Mouse (Mus musculus) MEL (cell line): ENCODE results near the gene Cgref1.

Experiments used
- CTCF ChIP-seq, 3 experiments: IDR thresholded peaks in 2 of 3; conservative IDR thresholded peaks in 1 of 3; 2 replicates each; pipeline ENCODE4 v1.5.1; 2011 to 2012; ENCODE audit warnings: low read length in 3 of 3, low read depth in 2 of 3, mild to moderate bottlenecking in 2 of 3, improper control_type of control experiment in 1 of 3, inconsistent platforms in 1 of 3, mixed read lengths in 1 of 3, moderate library complexity in 1 of 3; ENCODE audit not compliant: control insufficient read depth in 1 of 3, insufficient read depth in 1 of 3, poor library complexity in 1 of 3, severe bottlenecking in 1 of 3
- E2F4 ChIP-seq: IDR thresholded peaks from 2 replicates; pipeline ENCODE4 v1.6.1; 2011; ENCODE audit warnings: low read depth, low read length, improper control_type of control experiment, borderline replicate concordance
- GABPA ChIP-seq: IDR thresholded peaks from 2 replicates; pipeline ENCODE4 v1.6.1; 2012; ENCODE audit warnings: low read depth, mild to moderate bottlenecking, inconsistent platforms, low read length, improper control_type of control experiment, moderate library complexity
- HCFC1 ChIP-seq: IDR thresholded peaks from 2 replicates; pipeline ENCODE4 v1.6.1; 2012; ENCODE audit warnings: low read depth, mild to moderate bottlenecking, inconsistent platforms, low read length, improper control_type of control experiment, moderate library complexity
- NELFE ChIP-seq: IDR thresholded peaks from 2 replicates; pipeline ENCODE4 v1.6.1; 2011; ENCODE audit warnings: low read depth, low read length, improper control_type of control experiment
- NRF1 ChIP-seq: IDR thresholded peaks from 2 replicates; pipeline ENCODE4 v1.6.1; 2014; ENCODE audit warnings: low read depth, mild to moderate bottlenecking, inconsistent platforms, low read length, improper control_type of control experiment, moderate library complexity; ENCODE audit not compliant: poor library complexity, insufficient read depth, severe bottlenecking
- POLR2A ChIP-seq, 2 experiments: IDR thresholded peaks; 2 replicates each; pipeline ENCODE4 v1.6.1; 2011 to 2012; ENCODE audit warnings: low read length in 2 of 2, mild to moderate bottlenecking in 2 of 2, control low read depth in 1 of 2, improper control_type of control experiment in 1 of 2, low read depth in 1 of 2, moderate library complexity in 1 of 2; ENCODE audit not compliant: control insufficient read depth in 1 of 2, insufficient read depth in 1 of 2, poor library complexity in 1 of 2
- POLR2AphosphoS2 ChIP-seq: IDR thresholded peaks from 2 replicates; pipeline ENCODE4 v1.6.1; 2011; ENCODE audit warnings: low read length, improper control_type of control experiment
- RCOR1 ChIP-seq: IDR thresholded peaks from 2 replicates; pipeline ENCODE4 v1.6.1; 2012; ENCODE audit warnings: low read depth, mild to moderate bottlenecking, inconsistent platforms, low read length, improper control_type of control experiment
- TBP ChIP-seq: IDR thresholded peaks from 2 replicates; pipeline ENCODE4 v1.8.0; 2011; ENCODE audit warnings: low read depth, low read length, improper control_type of control experiment

DNA sequence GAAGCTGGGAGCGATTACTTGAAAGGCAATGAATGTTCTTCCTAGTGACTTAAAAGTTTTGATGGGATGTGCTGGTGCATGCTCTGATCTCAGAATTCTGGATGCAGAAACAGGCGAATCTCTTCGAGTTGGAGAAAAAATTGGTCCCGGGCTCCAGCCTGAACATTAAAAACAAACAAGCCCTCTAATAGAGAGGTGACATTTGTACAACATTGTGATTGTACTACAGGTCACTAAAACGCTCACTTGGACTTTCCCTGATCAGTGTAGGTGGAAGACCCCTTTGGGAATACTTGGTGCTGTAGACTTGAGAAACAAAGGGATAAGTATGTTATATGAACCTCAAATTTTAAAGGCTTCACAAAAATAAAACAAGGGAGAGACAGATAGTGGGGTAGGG is 58.7 kb downstream of the Cgref1 start:
- TF ChIP-seq POLR2AphosphoS2 = no peak
- TF ChIP-seq GABPA = no peak
- TF ChIP-seq RCOR1 = no peak
- no peak for TF ChIP-seq POLR2A (IDR thresholded peaks at IDR 0.05; ENCODE audit: control insufficient read depth in 1 of 2, insufficient read depth in 1 of 2, low read depth in 1 of 2, low read length in 2 of 2, poor library complexity in 1 of 2)
- no peak for TF ChIP-seq CTCF (IDR thresholded peaks at IDR 0.05 in 2 of 3, conservative IDR thresholded peaks at IDR 0.05 in 1 of 3; ENCODE audit: control insufficient read depth in 1 of 3, insufficient read depth in 1 of 3, low read depth in 2 of 3, low read length in 3 of 3, poor library complexity in 1 of 3, severe bottlenecking in 1 of 3)
- no peak for TF ChIP-seq NELFE
- TF ChIP-seq HCFC1 = 0 out of 2 replicates have a peak, but pooled peaks have one; percentile 2
- TF ChIP-seq NRF1 = no peak
- 0 out of 2 replicates have a peak, but pooled peaks have one; percentile 29 for TF ChIP-seq E2F4
- no peak for TF ChIP-seq TBP
